Mouse (Mus musculus) megakaryocyte, embryonic 14.5 days (primary cell): ENCODE results near the gene Kcnc2.

ENCODE experiments used
- FLI1 ChIP-seq: IDR thresholded peaks from 2 replicates; pipeline ENCODE4 v1.6.1; 2012; ENCODE audit warnings: low read length, inconsistent platforms, mixed read lengths
- GATA1 ChIP-seq: IDR thresholded peaks from 3 replicates; pipeline ENCODE4 v1.6.1; 2012; ENCODE audit warnings: mixed read lengths, low read length, inconsistent platforms, borderline replicate concordance

GRCm38 (mm10) chr10:112269939-112270781 lies 761 bp upstream of the Kcnc2 start:
- no peak for TF ChIP-seq GATA1
- no peak for TF ChIP-seq FLI1
